Mouse (Mus musculus): Measurements from ENCODE around the gene Psg25. TPM values are rescaled to one million over a fixed set of nuclear protein-coding genes. Genes with fewer than 3 reads are reported as not detected.

Gene Psg25
- polyA plus RNA-seq, 1 experiment from 2014 or later, result 0.05 TPM

- no peak within 1 kb of the TSS for H3K4me3 ChIP-seq (ENCODE audit: low read depth, low read length)
- WGBS, result 90% methylated on average over 1 of the region's 1 CpGs
- H3K4me2 ChIP-seq (ENCODE audit: low read length), result no peak within 1 kb of the TSS
- H3K4me1 ChIP-seq (replicated peaks; ENCODE audit: control insufficient read depth, insufficient read depth, low read length), result no peaks in the 10 kb centered on the region
- no peaks in the 10 kb centered on the region for H3K36me3 ChIP-seq (ENCODE audit: control insufficient read depth, insufficient read depth, low read length)
- no peak for ATAC-seq (replicated peaks; ENCODE audit: low FRiP score, low TSS enrichment, low read depth)
- H3K9ac ChIP-seq (ENCODE audit: low read length), result no peak within 1 kb of the TSS
- no peak for DNase-seq (ENCODE audit: low spot score)
- H3K27ac ChIP-seq (ENCODE audit: low read depth), result no peak within 1 kb of the TSS
- H3K9me3 ChIP-seq (ENCODE audit: control insufficient read depth, low read length), result no peaks in the 10 kb centered on the region
- no peaks in the 10 kb centered on the region for H3K27me3 ChIP-seq (replicated peaks; ENCODE audit: control insufficient read depth, insufficient read depth, low read length)
Observed at GRCm38 (mm10) chr7:18484077-18484476, 48.0 kb downstream of the Psg25 start, which contains the start of gene Psg26. Gene Psg26 (minus strand): TSS chr7:18484177.

Other genes starting within 250 kb of the Psg25 start
- not detected in 2 replicates for gene Psg18, start 177.3 kb downstream of the Psg25 start, polyA plus RNA-seq (2014; fragmentation: Nextera tagmentation; extraction: Ambion mirVana)
- gene Psg28, start 100.2 kb downstream of the Psg25 start, polyA plus RNA-seq (2014; fragmentation: Nextera tagmentation; extraction: Ambion mirVana), result not detected in 2 replicates
- gene Psg26, start 48.1 kb downstream of the Psg25 start, polyA plus RNA-seq (2014; fragmentation: Nextera tagmentation; extraction: Ambion mirVana), result not detected in 2 replicates
- gene Psg27, start 35.0 kb upstream of the Psg25 start, polyA plus RNA-seq (2014; fragmentation: Nextera tagmentation; extraction: Ambion mirVana), result not detected in 2 replicates
- gene Psg23, start 84.2 kb upstream of the Psg25 start, polyA plus RNA-seq (2014; fragmentation: Nextera tagmentation; extraction: Ambion mirVana), result not detected in 2 replicates
- not detected in 2 replicates for gene Psg21, start 124.5 kb upstream of the Psg25 start, polyA plus RNA-seq (2014; fragmentation: Nextera tagmentation; extraction: Ambion mirVana)
- gene Psg20, start 153.9 kb upstream of the Psg25 start, polyA plus RNA-seq (2014; fragmentation: Nextera tagmentation; extraction: Ambion mirVana), result not detected in 2 replicates
- gene Psg22, start 185.8 kb upstream of the Psg25 start, polyA plus RNA-seq (2014; fragmentation: Nextera tagmentation; extraction: Ambion mirVana), result not detected in 2 replicates

Data from intestine, embryonic 14.5 days (tissue).